Mouse (Mus musculus): ENCODE results near the gene Srgap2. TPM values are rescaled to one million over a fixed set of nuclear protein-coding genes. Genes with fewer than 3 reads are reported as not detected.
"Not testable (repeated sequence)": the region's sequence is repeated elsewhere in the genome, so short reads cannot be mapped to it uniquely, and the experiment has no call there.

Gene Srgap2
- polyA plus RNA-seq, 1 experiment from 2014 or later = 16.4 TPM

DNA sequence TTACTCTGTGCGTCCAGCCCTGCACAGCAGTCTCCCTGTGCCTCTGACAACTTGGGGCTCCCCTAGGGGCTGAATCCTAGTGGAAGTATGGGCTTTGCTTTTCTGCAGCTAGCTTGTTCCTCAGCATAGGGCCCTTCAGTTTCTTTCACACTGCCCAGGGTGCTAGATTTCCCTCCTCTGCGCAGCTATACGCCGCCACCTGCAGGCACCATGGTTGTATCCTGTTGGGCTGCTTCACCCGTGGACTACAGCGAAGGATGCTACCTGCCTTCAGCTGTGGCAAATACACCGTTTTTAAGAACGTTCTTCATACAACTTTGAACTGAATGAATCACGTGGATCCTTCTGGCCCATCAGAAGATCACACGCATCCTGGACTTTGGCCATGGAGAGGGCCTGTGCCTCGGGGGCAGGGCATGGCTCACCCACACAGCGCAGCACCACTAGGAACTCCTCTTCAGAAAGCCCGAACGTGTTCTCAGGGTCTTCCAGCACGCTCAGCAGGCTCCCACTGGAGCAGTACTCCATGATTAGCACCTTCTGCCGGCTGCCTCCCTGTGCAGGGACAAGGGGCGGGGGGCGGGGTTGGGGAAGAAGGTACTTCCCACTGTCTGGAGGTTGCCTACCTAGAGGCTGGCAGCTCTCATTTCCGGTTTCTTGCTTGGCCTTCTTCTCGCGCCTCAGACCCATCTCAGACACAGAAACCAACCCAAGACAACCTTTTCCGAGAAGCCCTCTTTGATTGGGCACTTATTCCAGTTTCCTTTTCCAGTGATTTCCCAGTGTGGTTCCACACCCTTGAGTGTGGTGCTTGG is 252.2 kb downstream of the Srgap2 start:
- DNase-seq (ENCODE audit: low spot score, missing footprints) = no peak
- Histone ChIP-seq H3K9me3 (ENCODE audit: control insufficient read depth, low read length) (no peaks in the 10 kb centered on the region), H3K27ac (ENCODE audit: low read depth, low read length) (no peak overlapping the region), H3K36me3 (ENCODE audit: control insufficient read depth, insufficient read depth, low read length) (no peaks in the 10 kb centered on the region), H3K9ac (ENCODE audit: low read length) (no peak overlapping the region), H3K27me3 (ENCODE audit: control insufficient read depth, insufficient read depth, low read length) (no peaks in the 10 kb centered on the region), H3K4me2 (no peak overlapping the region), H3K4me3 (ENCODE audit: low read depth, low read length) (no peak overlapping the region), H3K4me1 (ENCODE audit: control insufficient read depth, insufficient read depth, low read length) (peaks cover 1% of the 10 kb centered on the region; the same call in 1 of the 2 replicates)
- 50% methylated on average over 22 of the region's 22 CpGs for WGBS
- ATAC-seq (ENCODE audit: low FRiP score) = no peak

DNA sequence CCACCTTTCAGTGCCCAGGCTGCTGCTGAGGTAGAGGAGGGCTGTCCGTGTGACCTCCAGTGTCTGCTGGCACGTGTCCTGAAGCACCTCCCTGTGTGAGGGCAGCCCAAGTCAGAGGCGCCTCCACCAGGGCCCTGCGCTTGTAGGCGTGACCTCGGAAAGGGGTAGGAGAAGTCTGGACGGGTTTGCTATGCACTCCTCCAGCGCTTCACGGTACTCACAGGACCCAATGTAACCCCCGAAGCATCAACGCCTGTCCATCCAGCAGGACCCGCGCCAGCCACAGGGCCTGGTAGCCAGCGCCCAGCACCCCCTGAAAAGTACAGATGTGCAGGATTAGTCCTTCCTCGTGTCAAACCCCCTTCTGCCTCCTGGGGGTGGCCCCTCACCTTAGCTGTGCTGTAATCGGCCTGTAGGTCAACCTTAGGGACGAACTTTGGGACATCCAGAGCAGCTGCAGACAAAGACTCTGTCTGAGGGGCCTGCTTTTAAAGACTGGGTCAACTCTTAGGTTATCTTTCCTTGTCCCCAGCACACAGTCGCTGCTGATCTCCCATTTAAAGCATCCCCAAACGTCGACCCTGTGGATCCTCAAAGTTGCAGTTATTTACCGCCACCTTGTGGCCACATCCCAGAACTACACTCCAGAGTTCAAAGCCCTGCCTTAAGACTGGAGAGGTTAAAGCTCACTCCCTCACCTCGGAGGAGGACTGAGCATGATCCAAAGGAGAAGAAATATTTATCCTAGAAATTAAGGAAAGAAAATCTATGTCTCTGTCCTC is 257.2 kb downstream of the Srgap2 start:
- no peak overlapping the region for H3K27ac ChIP-seq (ENCODE audit: low read depth, low read length)
- peaks cover 5% of the 10 kb centered on the region; the same call in 1 of the 2 replicates for H3K4me1 ChIP-seq (ENCODE audit: control insufficient read depth, insufficient read depth, low read length)
- ATAC-seq (ENCODE audit: low FRiP score) (peak; percentile 70), DNase-seq (ENCODE audit: low spot score, missing footprints) (peak; percentile 98)
- WGBS = 28% methylated on average over 22 of the region's 22 CpGs
- H3K9ac ChIP-seq (ENCODE audit: low read length) = peak overlapping the region; percentile 14; the same call in 1 of the 2 replicates
- H3K9me3 ChIP-seq (ENCODE audit: control insufficient read depth, low read length) = no peaks in the 10 kb centered on the region
- H3K27me3 ChIP-seq (ENCODE audit: control insufficient read depth, insufficient read depth, low read length) = no peaks in the 10 kb centered on the region
- no peaks in the 10 kb centered on the region for H3K36me3 ChIP-seq (ENCODE audit: control insufficient read depth, insufficient read depth, low read length)
- peak overlapping the region; percentile 5; the same call in 1 of the 2 replicates for H3K4me2 ChIP-seq
- H3K4me3 ChIP-seq (ENCODE audit: low read depth, low read length) = no peak overlapping the region

DNA sequence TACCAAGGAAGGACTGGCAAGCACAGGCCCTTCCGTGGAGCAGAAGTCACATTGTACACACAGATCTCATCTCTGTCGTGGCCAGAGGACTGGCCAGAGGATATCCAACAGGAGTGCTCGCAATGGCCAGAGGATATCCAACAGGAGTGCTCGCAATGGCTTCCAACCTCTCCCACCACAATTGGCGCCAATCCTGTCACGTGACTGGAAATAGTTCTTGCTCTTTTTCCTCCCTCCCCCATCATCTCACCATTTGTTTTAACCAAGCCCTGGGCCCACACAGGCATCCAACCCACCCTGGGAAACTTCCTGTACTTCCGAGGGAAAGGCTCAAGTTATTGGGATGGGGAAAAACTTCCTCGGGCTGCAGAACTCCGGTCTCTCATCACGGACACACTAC is 258.4 kb downstream of the Srgap2 start:
- ATAC-seq (ENCODE audit: low FRiP score) (no peak), DNase-seq (ENCODE audit: low spot score, missing footprints) (no peak)
- Histone ChIP-seq H3K9ac (ENCODE audit: low read length) (no peak overlapping the region), H3K4me2 (no peak overlapping the region), H3K9me3 (ENCODE audit: control insufficient read depth, low read length) (no peaks in the 10 kb centered on the region), H3K27me3 (ENCODE audit: control insufficient read depth, insufficient read depth, low read length) (no peaks in the 10 kb centered on the region), H3K36me3 (ENCODE audit: control insufficient read depth, insufficient read depth, low read length) (no peaks in the 10 kb centered on the region), H3K27ac (ENCODE audit: low read depth, low read length) (no peak overlapping the region), H3K4me1 (ENCODE audit: control insufficient read depth, insufficient read depth, low read length) (peaks cover 5% of the 10 kb centered on the region; the same call in 1 of the 2 replicates), H3K4me3 (ENCODE audit: low read depth, low read length) (no peak overlapping the region)
- 86% methylated on average over 10 of the region's 10 CpGs for WGBS

DNA sequence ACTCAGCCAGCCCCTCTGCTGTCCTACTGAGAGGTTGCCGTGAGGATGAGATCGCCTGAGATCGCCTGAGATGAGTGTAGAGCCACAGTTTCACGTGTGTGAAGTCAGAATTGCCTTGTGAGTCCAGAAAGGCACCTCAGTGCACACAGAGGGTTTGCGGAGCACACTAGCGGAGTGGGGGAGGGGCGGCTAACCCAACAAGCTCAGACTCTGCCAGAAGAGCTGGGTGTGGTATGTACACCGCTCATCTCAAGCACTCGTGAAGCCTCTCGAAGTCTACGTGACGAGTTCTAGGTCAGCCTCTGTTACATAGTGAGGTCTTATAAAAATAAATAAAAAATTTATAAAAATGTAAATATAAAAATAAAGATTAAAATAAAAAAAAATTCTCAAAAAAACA is 263.2 kb downstream of the Srgap2 start:
- no peaks in the 10 kb centered on the region for H3K36me3 ChIP-seq (ENCODE audit: control insufficient read depth, insufficient read depth, low read length)
- H3K9ac ChIP-seq (ENCODE audit: low read length) = no peak overlapping the region
- H3K4me2 ChIP-seq = no peak overlapping the region
- 74% methylated on average over 12 of the region's 12 CpGs for WGBS
- no peaks in the 10 kb centered on the region for H3K9me3 ChIP-seq (ENCODE audit: control insufficient read depth, low read length)
- DNase-seq (ENCODE audit: low spot score, missing footprints) (no peak), ATAC-seq (ENCODE audit: low FRiP score) (no peak)
- no peak overlapping the region for H3K4me3 ChIP-seq (ENCODE audit: low read depth, low read length)
- H3K27ac ChIP-seq (ENCODE audit: low read depth, low read length) = no peak overlapping the region
- no peaks in the 10 kb centered on the region for H3K4me1 ChIP-seq (ENCODE audit: control insufficient read depth, insufficient read depth, low read length)
- H3K27me3 ChIP-seq (ENCODE audit: control insufficient read depth, insufficient read depth, low read length) = no peaks in the 10 kb centered on the region

DNA sequence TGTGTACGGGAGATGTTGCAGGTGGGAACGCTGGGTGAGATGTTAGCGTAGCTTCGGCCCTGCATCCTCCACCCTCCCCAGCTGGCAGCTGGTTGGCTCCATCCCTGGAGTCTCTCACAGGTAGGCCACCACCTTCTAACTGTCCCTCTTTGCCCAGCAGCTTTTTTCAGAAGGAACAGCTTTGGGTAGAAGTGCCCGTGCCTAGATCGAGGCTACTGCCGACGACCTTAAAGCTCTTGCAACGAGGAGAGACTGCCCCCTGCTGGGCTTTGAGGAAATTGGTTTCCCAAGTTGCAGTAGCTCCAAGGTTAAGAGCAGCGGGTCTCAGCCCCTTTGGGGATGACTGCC is 266.9 kb downstream of the Srgap2 start:
- H3K9ac ChIP-seq (ENCODE audit: low read length) = no peak overlapping the region
- DNase-seq (ENCODE audit: low spot score, missing footprints) (peak; percentile 95), ATAC-seq (ENCODE audit: low FRiP score) (peak; percentile 27; the same call in 1 of the 2 replicates)
- no peak overlapping the region for H3K4me2 ChIP-seq
- H3K4me1 ChIP-seq (ENCODE audit: control insufficient read depth, insufficient read depth, low read length) = no peaks in the 10 kb centered on the region
- H3K9me3 ChIP-seq (ENCODE audit: control insufficient read depth, low read length) = no peaks in the 10 kb centered on the region
- WGBS = 38% methylated on average over 10 of the region's 10 CpGs
- no peak overlapping the region for H3K27ac ChIP-seq (ENCODE audit: low read depth, low read length)
- H3K27me3 ChIP-seq (ENCODE audit: control insufficient read depth, insufficient read depth, low read length) = no peaks in the 10 kb centered on the region
- H3K36me3 ChIP-seq (ENCODE audit: control insufficient read depth, insufficient read depth, low read length) = no peaks in the 10 kb centered on the region
- H3K4me3 ChIP-seq (ENCODE audit: low read depth, low read length) = no peak overlapping the region

DNA sequence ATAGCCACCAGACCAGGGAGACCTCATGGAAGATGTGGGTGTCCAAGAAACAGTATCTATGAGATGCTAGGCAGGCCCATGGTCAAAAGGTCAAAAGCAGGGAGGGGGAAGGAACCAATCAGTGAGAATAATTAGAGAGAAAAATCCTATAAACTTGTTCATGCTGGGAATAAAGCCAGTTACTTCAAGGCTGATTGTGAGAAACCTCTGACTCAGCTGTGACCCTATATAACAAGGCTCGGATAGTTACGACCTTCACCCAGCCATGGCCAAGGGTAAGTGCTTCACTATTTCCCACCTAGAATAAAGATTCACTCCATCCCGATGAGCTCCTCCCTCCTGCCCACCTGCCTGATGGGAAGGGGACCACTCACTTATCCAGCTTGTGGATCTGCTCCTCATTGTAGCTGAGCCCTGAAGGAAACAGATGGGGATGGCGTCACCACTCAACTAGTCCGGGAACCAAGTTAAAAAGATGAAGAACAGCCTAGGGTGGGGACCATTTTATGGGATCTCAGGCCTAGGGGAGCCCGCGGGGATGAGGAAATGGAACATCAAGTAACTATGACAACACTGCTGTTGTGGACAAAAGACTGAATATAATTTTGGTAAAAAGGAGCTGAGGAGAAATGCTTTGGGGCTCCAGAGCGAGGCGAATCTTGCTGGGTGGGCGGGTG is 267.4 kb downstream of the Srgap2 start:
- Histone ChIP-seq H3K4me2 (no peak overlapping the region), H3K4me3 (ENCODE audit: low read depth, low read length) (no peak overlapping the region), H3K27ac (ENCODE audit: low read depth, low read length) (no peak overlapping the region), H3K4me1 (ENCODE audit: control insufficient read depth, insufficient read depth, low read length) (no peaks in the 10 kb centered on the region), H3K9me3 (ENCODE audit: control insufficient read depth, low read length) (no peaks in the 10 kb centered on the region), H3K27me3 (ENCODE audit: control insufficient read depth, insufficient read depth, low read length) (no peaks in the 10 kb centered on the region), H3K36me3 (ENCODE audit: control insufficient read depth, insufficient read depth, low read length) (no peaks in the 10 kb centered on the region), H3K9ac (ENCODE audit: low read length) (no peak overlapping the region)
- WGBS = 72% methylated on average over 10 of the region's 10 CpGs
- DNase-seq (ENCODE audit: low spot score, missing footprints) (no peak), ATAC-seq (ENCODE audit: low FRiP score) (no peak)

DNA sequence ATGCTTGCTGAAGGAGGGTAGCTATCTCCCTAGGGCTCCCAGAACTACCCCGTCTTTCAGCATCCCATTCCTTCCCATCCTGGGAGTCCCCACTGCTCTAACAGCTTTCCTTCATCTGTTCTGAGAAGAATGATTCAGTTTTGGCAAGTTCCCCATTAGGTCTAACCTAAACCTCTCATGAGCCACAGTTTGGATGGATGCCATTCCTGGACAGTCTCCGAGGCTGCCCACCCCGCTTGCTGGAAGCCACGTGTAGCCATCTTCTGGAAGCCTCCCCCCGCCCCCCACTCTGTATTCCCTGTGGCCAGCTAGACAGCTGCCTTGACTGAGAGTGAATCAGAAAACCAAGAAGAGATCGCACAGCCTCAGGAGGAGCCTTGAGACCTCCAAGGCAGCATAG is 269.9 kb downstream of the Srgap2 start:
- H3K9me3 ChIP-seq (ENCODE audit: control insufficient read depth, low read length) = no peaks in the 10 kb centered on the region
- H3K27me3 ChIP-seq (ENCODE audit: control insufficient read depth, insufficient read depth, low read length) = no peaks in the 10 kb centered on the region
- no peak overlapping the region for H3K27ac ChIP-seq (ENCODE audit: low read depth, low read length)
- H3K4me2 ChIP-seq = no peak overlapping the region
- no peaks in the 10 kb centered on the region for H3K36me3 ChIP-seq (ENCODE audit: control insufficient read depth, insufficient read depth, low read length)
- DNase-seq (ENCODE audit: low spot score, missing footprints) = no peak
- WGBS = 85% methylated on average over 6 of the region's 6 CpGs
- H3K4me1 ChIP-seq (ENCODE audit: control insufficient read depth, insufficient read depth, low read length) = no peaks in the 10 kb centered on the region
- no peak overlapping the region for H3K9ac ChIP-seq (ENCODE audit: low read length)
- no peak for ATAC-seq (ENCODE audit: low FRiP score)
- H3K4me3 ChIP-seq (ENCODE audit: low read depth, low read length) = no peak overlapping the region

DNA sequence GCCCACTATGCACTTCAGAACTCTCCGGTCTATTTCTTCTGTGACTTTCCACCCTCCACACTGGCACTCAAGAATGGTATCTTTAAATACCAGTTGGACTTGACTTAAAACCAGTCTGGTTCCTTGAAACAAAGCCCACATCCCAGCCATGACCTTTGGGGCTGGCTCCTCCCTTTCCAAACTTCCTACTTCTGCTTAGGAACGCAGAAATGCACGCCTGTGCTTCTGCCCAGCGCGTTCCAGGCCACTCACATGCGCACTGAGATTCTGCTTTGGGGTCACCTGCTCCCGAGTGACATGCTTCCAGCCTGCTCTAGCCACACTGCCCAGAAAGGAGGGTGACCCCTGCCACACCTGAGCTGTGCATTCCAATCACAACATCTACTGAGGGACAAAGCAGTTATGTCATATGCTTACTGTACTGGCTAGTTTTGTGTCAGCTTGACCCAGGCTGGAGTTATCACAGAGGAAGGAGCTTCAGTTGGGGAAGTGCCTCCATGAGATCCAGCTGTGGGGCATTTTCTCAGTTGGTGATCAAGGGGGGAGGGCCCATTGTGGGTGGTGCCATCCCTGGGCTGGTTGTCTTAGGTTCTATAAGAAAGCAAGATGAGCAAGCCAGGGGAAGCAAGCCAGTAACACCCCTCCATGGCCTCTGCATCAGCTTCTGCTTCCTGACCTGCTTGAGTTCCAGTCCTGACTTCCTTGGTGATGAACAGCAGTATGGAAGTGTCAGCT is 274.5 kb downstream of the Srgap2 start:
- H3K4me3 ChIP-seq (ENCODE audit: low read depth, low read length); ATAC-seq (ENCODE audit: low FRiP score); H3K4me1 ChIP-seq (ENCODE audit: control insufficient read depth, insufficient read depth, low read length); H3K9me3 ChIP-seq (ENCODE audit: control insufficient read depth, low read length); H3K27ac ChIP-seq (ENCODE audit: low read depth, low read length); H3K9ac ChIP-seq (ENCODE audit: low read length); DNase-seq (ENCODE audit: low spot score, missing footprints); H3K36me3 ChIP-seq (ENCODE audit: control insufficient read depth, insufficient read depth, low read length); H3K4me2 ChIP-seq; H3K27me3 ChIP-seq (ENCODE audit: control insufficient read depth, insufficient read depth, low read length): not testable (repeated sequence)
- WGBS = 88% methylated on average over 7 of the region's 7 CpGs

All from midbrain, embryonic 11.5 days (tissue).